Mouse (Mus musculus) hindbrain, embryonic 14.5 days (tissue): ENCODE measurements around the gene Tcf7l1. TPM values are rescaled to one million over a fixed set of nuclear protein-coding genes. Genes with fewer than 3 reads are reported as not detected.

Source experiments
- ATAC-seq: fragments of 200-750 bp; cut with Nextera tagmentation; 2 replicates; pipeline ENCODE4 v1.8.0; 2017; ENCODE audit warnings: moderate number of reproducible peaks, mild to moderate bottlenecking, moderate TSS enrichment, moderate library complexity; ENCODE audit not compliant: low FRiP score
- DNase-seq: peaks from one replicate; pipeline ENCODE4 v3.0.0-alpha.2; 2015; ENCODE audit warnings: low spot score
- H3K27ac ChIP-seq: fragments of 300-500 bp; sonication (generic); 2 replicates; pipeline ENCODE4 v1.5.1; 2014; ENCODE audit warnings: mild to moderate bottlenecking, moderate library complexity
- H3K27me3 ChIP-seq: fragments of 300-500 bp; sonication (generic); 2 replicates; pipeline ENCODE4 v1.6.1; 2014; ENCODE audit warnings: mild to moderate bottlenecking, low read length, mixed read lengths; ENCODE audit not compliant: control insufficient read depth, insufficient read depth
- H3K36me3 ChIP-seq: fragments of 300-500 bp; sonication (generic); replicated peaks from 2 replicates; pipeline ENCODE4 v1.6.1; 2014; ENCODE audit not compliant: control insufficient read depth, insufficient read depth
- H3K4me1 ChIP-seq: fragments of 300-500 bp; sonication (generic); replicated peaks from 2 replicates; pipeline ENCODE4 v1.6.1; 2014; ENCODE audit warnings: antibody characterized with exemption, low read length, mixed read lengths; ENCODE audit not compliant: control insufficient read depth, insufficient read depth
- H3K4me2 ChIP-seq: fragments of 300-500 bp; sonication (generic); replicated peaks from 2 replicates; pipeline ENCODE4 v1.6.1; 2014; ENCODE audit warnings: mild to moderate bottlenecking, moderate library complexity
- H3K4me3 ChIP-seq: fragments of 300-500 bp; sonication (generic); replicated peaks from 2 replicates; pipeline ENCODE4 v1.5.1; 2014; ENCODE audit warnings: mild to moderate bottlenecking, low read length
- H3K9ac ChIP-seq: fragments of 300-500 bp; sonication (generic); 2 replicates; pipeline ENCODE4 v1.6.1; 2014
- H3K9me3 ChIP-seq: fragments of 300-500 bp; sonication (generic); 2 replicates; pipeline ENCODE4 v1.6.1; 2016; ENCODE audit warnings: low read length; ENCODE audit not compliant: control insufficient read depth
- WGBS: fragments of 180-500 bp; shearing (Covaris S2); extraction: QIAGEN DNeasy Blood & Tissue Kit; methylation state at CpG from one replicate; pipeline ENCODE4 v1.1.7; 2014; 5-methylcytosine and 5-hydroxymethylcytosine counted together
- polyA plus RNA-seq: library from polyadenylated mRNA; unstranded; fragments of >200 nt; fragmentation: Nextera tagmentation; extraction: Ambion mirVana; gene quantifications from 2 replicates; pipeline ENCODE4 v1.2.1, GENCODE M21; 2014

Gene Tcf7l1
- polyA plus RNA-seq, 1 experiment from 2014 or later = 7.3 TPM

GRCm38 (mm10) chr6:72654355-72654754, 134.7 kb downstream of the Tcf7l1 start:
- no peak overlapping the region for H3K4me3 ChIP-seq
- no peak for DNase-seq
- 89% methylated on average over 6 of the region's 6 CpGs for WGBS
- no peaks in the 10 kb centered on the region for H3K9me3 ChIP-seq
- peaks cover 11% of the 10 kb centered on the region for H3K4me1 ChIP-seq
- H3K36me3 ChIP-seq = no peaks in the 10 kb centered on the region
- H3K4me2 ChIP-seq = no peak overlapping the region
- H3K27me3 ChIP-seq = no peaks in the 10 kb centered on the region
- H3K27ac ChIP-seq = no peak overlapping the region
- H3K9ac ChIP-seq = no peak overlapping the region
- no peak for ATAC-seq

- Histone ChIP-seq H3K9ac (no peak overlapping the region), H3K27ac (no peak overlapping the region), H3K4me2 (no peak overlapping the region), H3K27me3 (no peaks in the 10 kb centered on the region), H3K4me1 (peaks cover 11% of the 10 kb centered on the region), H3K9me3 (no peaks in the 10 kb centered on the region), H3K36me3 (no peaks in the 10 kb centered on the region), H3K4me3 (no peak overlapping the region)
- WGBS = 78% methylated on average over 7 of the region's 7 CpGs
- DNase-seq (no peak), ATAC-seq (no peak)
These were observed 135.6 kb downstream of the Tcf7l1 start for GRCm38 (mm10) chr6:72653419-72653818.

DNA sequence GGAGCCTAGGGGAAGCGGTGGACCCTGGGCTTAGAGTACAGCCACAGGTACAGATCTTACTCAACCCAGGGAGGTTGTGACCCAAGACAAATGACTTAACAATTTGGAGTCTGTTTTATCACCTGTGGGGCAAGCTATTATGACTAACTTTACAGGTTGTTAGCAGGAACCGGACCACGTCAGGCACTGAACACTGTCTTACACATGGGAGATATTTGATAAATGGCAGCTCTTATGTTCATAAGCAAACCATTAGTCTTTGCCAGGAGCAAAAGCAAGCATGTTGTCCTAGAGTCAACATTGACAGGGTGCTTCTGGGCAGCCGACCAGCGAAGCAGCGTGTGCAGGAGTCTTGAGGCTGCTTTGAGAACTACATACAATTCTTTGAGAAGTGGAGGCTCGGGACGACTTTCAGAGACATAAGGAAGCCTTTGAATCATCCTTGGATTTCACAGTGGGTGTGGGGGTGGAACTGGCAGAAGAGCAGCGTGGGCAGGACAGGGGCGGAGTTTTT, 138.7 kb downstream of the Tcf7l1 start:
- Histone ChIP-seq H3K4me1 (peaks cover 4% of the 10 kb centered on the region), H3K27ac (no peak overlapping the region), H3K9ac (no peak overlapping the region), H3K4me2 (no peak overlapping the region), H3K27me3 (no peaks in the 10 kb centered on the region), H3K4me3 (no peak overlapping the region), H3K9me3 (no peaks in the 10 kb centered on the region), H3K36me3 (no peaks in the 10 kb centered on the region)
- 75% methylated on average over 10 of the region's 10 CpGs for WGBS
- DNase-seq (peak; percentile 47), ATAC-seq (no peak)

- Histone ChIP-seq H3K4me3 (no peak overlapping the region), H3K4me1 (no peaks in the 10 kb centered on the region; the same call in 1 of the 2 replicates), H3K27me3 (no peaks in the 10 kb centered on the region), H3K36me3 (no peaks in the 10 kb centered on the region), H3K27ac (no peak overlapping the region), H3K4me2 (no peak overlapping the region), H3K9ac (no peak overlapping the region), H3K9me3 (no peaks in the 10 kb centered on the region)
- ATAC-seq (no peak), DNase-seq (no peak)
- WGBS = 57% methylated on average over 12 of the region's 12 CpGs
These were observed 141.0 kb downstream of the Tcf7l1 start for GRCm38 (mm10) chr6:72648002-72648595.

DNA sequence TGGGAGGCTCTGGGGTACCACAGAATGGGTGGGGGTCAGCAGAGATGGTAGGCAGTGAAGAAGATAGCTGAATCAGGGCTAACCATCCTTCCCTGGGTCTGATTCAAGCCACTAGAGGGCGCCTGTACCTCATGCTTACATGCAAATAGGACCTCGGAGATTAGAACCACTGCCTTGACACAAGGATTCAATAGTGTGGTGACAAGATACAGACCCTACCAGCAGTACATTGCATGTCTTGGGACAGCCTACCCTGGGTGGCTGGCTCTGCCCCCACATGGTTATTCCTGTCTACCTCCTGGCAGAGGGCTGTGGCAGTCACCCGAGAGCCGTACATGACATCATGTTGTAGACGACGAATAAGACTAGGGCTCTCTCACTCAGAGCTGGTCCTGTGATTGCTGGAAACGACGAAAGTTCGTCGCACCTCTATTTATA, 141.7 kb downstream of the Tcf7l1 start:
- peak; percentile 84 for DNase-seq
- ATAC-seq = peak; percentile 58; the same call in 1 of the 2 replicates
- Histone ChIP-seq H3K4me3 (no peak overlapping the region), H3K9ac (no peak overlapping the region), H3K27ac (no peak overlapping the region), H3K4me1 (no peaks in the 10 kb centered on the region; the same call in 1 of the 2 replicates), H3K36me3 (no peaks in the 10 kb centered on the region), H3K9me3 (no peaks in the 10 kb centered on the region), H3K4me2 (no peak overlapping the region), H3K27me3 (no peaks in the 10 kb centered on the region)
- WGBS = 66% methylated on average over 10 of the region's 10 CpGs

GRCm38 (mm10) chr6:72645364-72645763, 143.7 kb downstream of the Tcf7l1 start:
- 69% methylated on average over 7 of the region's 7 CpGs for WGBS
- Histone ChIP-seq H3K27ac (no peak overlapping the region), H3K27me3 (no peaks in the 10 kb centered on the region), H3K4me2 (no peak overlapping the region), H3K4me1 (no peaks in the 10 kb centered on the region; the same call in 1 of the 2 replicates), H3K9ac (no peak overlapping the region), H3K9me3 (no peaks in the 10 kb centered on the region), H3K4me3 (no peak overlapping the region), H3K36me3 (no peaks in the 10 kb centered on the region)
- ATAC-seq = no peak
- no peak for DNase-seq

DNA sequence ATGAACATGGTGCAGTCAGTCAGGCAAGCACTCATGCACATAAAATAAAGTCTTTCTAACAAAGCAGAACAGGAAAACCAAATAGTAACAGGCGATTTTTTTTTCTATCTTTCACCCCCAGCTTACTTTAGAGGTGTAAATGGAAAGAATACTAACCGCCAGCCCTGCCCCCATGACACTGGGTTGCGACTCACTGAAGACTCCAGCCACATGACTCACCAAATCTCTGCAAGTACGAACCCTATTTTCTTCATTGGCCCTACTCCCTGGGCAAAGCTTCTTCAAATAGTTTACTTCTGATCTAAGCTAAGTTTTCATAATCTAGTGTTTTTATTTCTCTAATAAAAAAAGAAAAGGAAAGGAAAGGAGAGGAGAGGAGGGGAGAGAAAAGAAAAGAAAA, 144.5 kb downstream of the Tcf7l1 start:
- Histone ChIP-seq H3K4me1 (no peaks in the 10 kb centered on the region; the same call in 1 of the 2 replicates), H3K4me2 (no peak overlapping the region), H3K36me3 (no peaks in the 10 kb centered on the region), H3K9ac (no peak overlapping the region), H3K9me3 (no peaks in the 10 kb centered on the region), H3K4me3 (no peak overlapping the region), H3K27ac (no peak overlapping the region), H3K27me3 (no peaks in the 10 kb centered on the region)
- DNase-seq (no peak), ATAC-seq (no peak)
- 84% methylated on average over 4 of the region's 4 CpGs for WGBS

DNA sequence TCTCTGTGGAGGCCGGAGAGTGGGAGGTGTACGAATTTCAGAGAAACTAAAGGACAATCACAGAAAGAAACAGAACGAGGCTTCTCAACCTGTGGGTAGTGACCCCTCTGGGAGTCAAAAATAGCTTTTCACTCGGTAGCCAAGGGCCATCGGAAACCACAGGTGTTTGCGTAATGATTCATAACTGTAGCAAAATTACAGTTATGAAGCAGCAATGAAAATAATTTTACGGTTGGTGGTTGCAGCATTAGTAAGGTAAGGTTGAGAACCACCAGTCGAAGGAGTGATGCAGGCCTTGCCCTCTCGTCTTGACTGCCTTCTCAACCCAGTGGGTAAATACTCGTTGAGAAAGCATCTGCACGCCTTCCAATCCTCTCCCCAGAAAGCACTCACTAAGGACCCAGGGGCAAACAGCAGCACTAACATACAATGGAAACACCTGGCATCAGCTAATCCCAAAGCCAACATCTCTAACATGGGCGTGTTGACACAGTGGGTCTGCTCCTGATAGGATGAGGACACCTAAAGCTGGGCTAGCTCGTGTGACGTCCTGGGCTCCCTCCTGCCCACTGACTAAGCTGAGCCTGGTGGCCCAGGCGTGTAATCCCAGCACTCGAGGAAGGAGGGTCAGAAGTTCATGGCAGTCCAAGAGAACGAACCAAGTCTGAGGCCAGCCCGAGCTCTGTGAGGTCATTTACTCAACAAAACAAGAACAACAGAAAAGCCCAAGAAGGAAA, 147.7 kb downstream of the Tcf7l1 start:
- DNase-seq (no peak), ATAC-seq (no peak)
- H3K27me3 ChIP-seq = no peaks in the 10 kb centered on the region
- H3K9ac ChIP-seq = no peak overlapping the region
- no peaks in the 10 kb centered on the region for H3K36me3 ChIP-seq
- H3K4me2 ChIP-seq = no peak overlapping the region
- 85% methylated on average over 18 of the region's 18 CpGs for WGBS
- H3K27ac ChIP-seq = no peak overlapping the region
- H3K4me3 ChIP-seq = no peak overlapping the region
- H3K4me1 ChIP-seq = no peaks in the 10 kb centered on the region
- no peaks in the 10 kb centered on the region for H3K9me3 ChIP-seq

DNA sequence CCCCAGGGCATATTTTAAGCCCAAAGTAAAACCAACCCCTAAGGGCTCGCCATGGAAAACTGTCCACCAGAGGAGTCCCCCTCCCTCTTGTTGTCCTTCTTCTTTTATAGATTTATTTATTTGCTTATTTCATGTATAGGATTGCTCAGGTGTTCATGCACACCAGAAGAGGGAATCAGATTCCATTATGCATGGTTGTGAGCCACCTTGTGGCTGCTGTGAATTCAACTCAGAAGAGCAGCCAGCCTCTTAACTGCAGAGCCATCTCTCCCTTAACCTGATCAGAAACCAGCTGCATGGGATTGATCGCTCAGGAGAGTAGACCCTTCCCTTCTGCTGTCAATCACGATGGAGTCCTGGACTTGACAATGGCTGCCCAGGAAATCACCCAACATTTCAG, 152.1 kb downstream of the Tcf7l1 start:
- Histone ChIP-seq H3K4me1 (no peaks in the 10 kb centered on the region), H3K4me3 (no peak overlapping the region), H3K36me3 (no peaks in the 10 kb centered on the region), H3K9ac (no peak overlapping the region), H3K4me2 (no peak overlapping the region), H3K27ac (no peak overlapping the region), H3K27me3 (no peaks in the 10 kb centered on the region), H3K9me3 (no peaks in the 10 kb centered on the region)
- DNase-seq (no peak), ATAC-seq (no peak)
- WGBS = 90% methylated on average over 3 of the region's 3 CpGs
